Mouse (Mus musculus) limb, embryonic 14.5 days (tissue): ENCODE measurements around the gene Klhl26. TPM values are rescaled to one million over a fixed set of nuclear protein-coding genes. Genes with fewer than 3 reads are reported as not detected.

Source experiments
- ATAC-seq: fragments of 200-750 bp; cut with Nextera tagmentation; 2 replicates; pipeline ENCODE4 v1.8.0; 2017; ENCODE audit warnings: low read depth, moderate number of reproducible peaks, moderate TSS enrichment; ENCODE audit not compliant: low FRiP score
- DNase-seq: peaks from one replicate; pipeline ENCODE4 v3.0.0-alpha.2; 2015; ENCODE audit warnings: low spot score
- H3K27ac ChIP-seq: fragments of 300-500 bp; sonication (generic); replicated peaks from 2 replicates; pipeline ENCODE4 v1.5.1; 2014; ENCODE audit warnings: low read depth, mild to moderate bottlenecking, low read length, moderate library complexity, mixed read lengths
- H3K27me3 ChIP-seq: fragments of 300-500 bp; sonication (generic); 2 replicates; pipeline ENCODE4 v1.6.1; 2014; ENCODE audit warnings: low read length, mixed read lengths; ENCODE audit not compliant: control insufficient read depth, insufficient read depth
- H3K36me3 ChIP-seq: fragments of 300-500 bp; sonication (generic); 2 replicates; pipeline ENCODE4 v1.6.1; 2014; ENCODE audit warnings: mild to moderate bottlenecking, low read length, moderate library complexity, mixed read lengths; ENCODE audit not compliant: control insufficient read depth, insufficient read depth
- H3K4me1 ChIP-seq: fragments of 300-500 bp; sonication (generic); 2 replicates; pipeline ENCODE4 v1.6.1; 2014; ENCODE audit warnings: antibody characterized with exemption, low read length, mixed read lengths; ENCODE audit not compliant: control insufficient read depth, insufficient read depth
- H3K4me2 ChIP-seq: fragments of 300-500 bp; sonication (generic); replicated peaks from 2 replicates; pipeline ENCODE4 v1.6.1; 2014; ENCODE audit warnings: low read depth, mild to moderate bottlenecking, low read length, moderate library complexity; ENCODE audit not compliant: severe bottlenecking
- H3K4me3 ChIP-seq: fragments of 300-500 bp; sonication (generic); replicated peaks from 2 replicates; pipeline ENCODE4 v1.5.1; 2014; ENCODE audit warnings: low read length
- H3K9ac ChIP-seq: fragments of 300-500 bp; sonication (generic); 2 replicates; pipeline ENCODE4 v1.6.1; 2014; ENCODE audit warnings: mild to moderate bottlenecking, low read depth, low read length, moderate library complexity; ENCODE audit not compliant: severe bottlenecking
- H3K9me3 ChIP-seq: fragments of 300-500 bp; sonication (generic); 2 replicates; pipeline ENCODE4 v1.6.1; 2016; ENCODE audit warnings: low read length; ENCODE audit not compliant: control insufficient read depth
- POLR2A ChIP-seq: fragments of 200-500 bp; IDR thresholded peaks from 2 replicates; pipeline ENCODE4 v1.8.0; 2012; ENCODE audit warnings: inconsistent platforms, mild to moderate bottlenecking, moderate library complexity, borderline replicate concordance; ENCODE audit not compliant: insufficient read depth, insufficient read length; ENCODE audit errors: extremely low read depth
- WGBS: fragments of 180-500 bp; shearing (Covaris S2); extraction: QIAGEN DNeasy Blood & Tissue Kit; methylation state at CpG from one replicate; pipeline ENCODE4 v1.1.7; 2014; 5-methylcytosine and 5-hydroxymethylcytosine counted together
- polyA plus RNA-seq, 2 experiments: library from polyadenylated mRNA; depleted of rRNA in 1 of 2; stranded (reverse) in 1 of 2; unstranded in 1 of 2; fragments of >200 nt; fragmentation: Nextera tagmentation in 1 of 2; extraction: Ambion mirVana in 1 of 2; gene quantifications; 2 replicates each; pipeline versions ENCODE4 v1.2.1 to v1.2.3; 2012 to 2014

Klhl26 gene
- polyA plus RNA-seq, 2 experiments, result 24.2 to 48.7 TPM

DNA sequence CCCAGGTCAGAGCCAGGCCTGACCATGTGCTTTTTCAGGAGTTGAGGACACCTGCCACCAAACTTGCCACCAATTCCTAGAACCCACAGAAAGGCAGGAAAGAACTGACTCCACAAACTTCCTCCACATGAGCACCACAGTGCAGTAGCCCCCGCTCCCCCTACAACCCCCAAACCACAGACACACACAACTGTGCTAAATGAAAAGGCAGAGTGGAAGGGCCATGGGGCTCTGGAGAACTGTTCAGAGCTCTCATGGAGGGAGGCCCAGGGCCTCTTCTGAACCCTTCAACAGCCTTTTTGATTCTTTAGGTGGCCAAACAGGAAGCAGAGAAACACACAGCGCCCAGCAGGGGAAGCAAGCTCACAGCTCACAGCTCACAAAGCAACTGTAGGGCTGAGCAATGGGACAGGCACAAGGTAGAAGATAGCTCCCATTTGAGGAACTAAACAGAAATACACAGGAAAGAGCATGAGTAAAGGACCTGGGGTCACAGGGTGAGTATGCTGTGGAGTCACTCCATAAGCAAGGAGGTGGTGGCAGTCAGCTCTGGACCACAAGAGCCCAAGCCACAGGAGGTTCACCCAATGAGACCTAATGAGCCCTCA lies 50.4 kb downstream of the Klhl26 start:
- Histone ChIP-seq H3K4me1 (no peaks in the 10 kb centered on the region), H3K27ac (no peak overlapping the region), H3K4me3 (no peak overlapping the region), H3K4me2 (no peak overlapping the region), H3K27me3 (no peaks in the 10 kb centered on the region), H3K9me3 (no peaks in the 10 kb centered on the region), H3K9ac (no peak overlapping the region), H3K36me3 (no peaks in the 10 kb centered on the region)
- WGBS, result 79% methylated on average over 2 of the region's 2 CpGs
- no peak for TF ChIP-seq POLR2A
- no peak for ATAC-seq
- no peak for DNase-seq

DNA sequence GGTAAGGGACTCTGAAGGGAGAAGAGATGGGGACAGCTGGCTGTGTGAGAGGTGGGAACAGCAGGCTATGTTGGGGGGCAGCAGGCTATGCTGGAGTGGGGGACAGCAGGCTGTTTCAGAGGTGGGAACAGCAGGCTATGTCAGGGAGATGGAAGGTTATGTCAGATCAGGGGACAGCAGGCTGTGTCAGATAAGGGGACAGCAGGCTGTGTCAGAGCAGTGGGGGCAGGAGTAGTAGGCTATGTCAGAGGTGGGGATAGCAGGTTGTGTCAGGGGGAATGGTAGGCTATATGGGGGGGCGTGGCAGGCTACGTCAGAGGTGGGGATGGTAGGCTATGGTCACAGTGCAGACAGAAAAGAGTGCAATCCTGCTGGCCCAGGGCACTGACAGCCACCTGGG lies 54.0 kb downstream of the Klhl26 start:
- DNase-seq, result no peak
- H3K27me3 ChIP-seq, result no peaks in the 10 kb centered on the region
- peaks cover 22% of the 10 kb centered on the region for H3K4me1 ChIP-seq
- no peak for TF ChIP-seq POLR2A
- ATAC-seq, result no peak
- 88% methylated on average over 2 of the region's 2 CpGs for WGBS
- H3K9me3 ChIP-seq, result no peaks in the 10 kb centered on the region
- no peak overlapping the region for H3K4me3 ChIP-seq
- no peaks in the 10 kb centered on the region for H3K36me3 ChIP-seq
- no peak overlapping the region for H3K27ac ChIP-seq
- H3K4me2 ChIP-seq, result no peak overlapping the region
- H3K9ac ChIP-seq, result no peak overlapping the region

DNA sequence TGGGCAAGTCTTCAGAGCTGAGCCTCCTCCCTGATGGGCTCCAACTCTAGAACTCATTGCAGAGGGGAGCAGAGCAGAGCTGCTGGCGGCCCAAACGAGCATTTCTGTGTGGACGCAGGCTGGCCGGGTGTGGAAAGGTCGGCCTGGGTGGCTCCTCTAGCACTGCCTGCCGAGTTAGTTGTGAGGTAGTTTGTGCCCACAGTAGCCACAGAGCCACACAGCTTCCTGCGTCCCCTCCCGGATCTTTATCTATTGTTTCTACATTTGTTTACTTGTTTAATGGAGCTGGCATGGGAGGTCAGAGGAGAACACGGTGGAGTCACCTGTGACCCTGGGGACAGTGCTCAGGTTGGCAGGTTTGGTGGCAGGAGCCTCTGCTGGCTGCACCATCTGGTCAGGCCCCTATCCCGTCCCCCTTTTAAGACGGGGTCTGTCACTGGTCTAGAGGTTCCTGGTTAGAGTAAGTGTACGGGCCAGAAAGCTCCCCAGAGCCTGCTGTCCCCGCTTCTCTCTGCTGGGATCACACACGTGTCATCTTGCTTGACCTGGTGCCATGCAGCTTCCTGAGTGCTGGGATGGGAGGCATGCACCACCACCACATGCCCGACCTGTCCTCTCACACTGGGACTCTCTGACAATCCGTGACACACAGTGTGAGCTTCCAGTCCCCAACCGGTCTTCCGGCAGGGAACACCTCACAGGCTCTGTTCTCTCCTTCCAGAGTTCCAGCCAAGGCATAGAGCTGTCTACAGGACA lies 55.2 kb downstream of the Klhl26 start:
- ATAC-seq, result no peak

DNA sequence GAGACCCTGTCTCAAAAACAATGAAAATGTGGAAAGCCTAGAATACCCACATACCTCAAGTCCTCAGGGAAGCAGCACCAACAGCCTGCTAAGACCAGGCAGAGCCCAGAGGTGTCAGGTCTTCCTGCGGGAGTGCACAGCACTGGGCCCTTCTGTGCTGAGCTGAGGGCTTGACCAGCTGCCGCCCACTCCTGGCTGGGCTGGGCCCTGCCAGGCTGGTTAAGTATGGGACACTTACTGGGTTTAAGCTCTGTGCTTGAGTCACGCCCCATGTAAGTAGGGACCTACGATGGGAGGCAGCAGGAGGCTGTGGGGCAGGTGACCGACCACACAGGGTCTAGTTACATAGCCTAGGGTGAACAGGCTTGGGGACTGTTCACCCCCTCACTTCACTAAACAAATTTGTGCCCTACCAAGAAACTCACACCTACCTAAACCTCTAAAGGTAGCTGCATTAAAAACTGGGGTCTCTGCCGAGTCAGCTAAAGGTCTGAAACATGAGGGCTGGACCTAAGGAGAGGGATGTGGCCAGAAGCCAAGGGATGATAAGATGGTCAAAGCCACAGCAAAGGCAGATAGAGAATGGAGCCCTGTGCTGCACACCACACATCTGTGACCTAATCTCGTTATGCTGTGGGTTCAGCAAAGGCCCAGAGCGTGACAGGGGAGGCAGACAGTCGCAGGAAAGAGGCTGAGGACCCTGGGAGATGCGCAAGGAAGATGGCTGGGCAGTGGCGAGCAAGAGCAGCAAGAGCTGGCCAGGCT lies 56.7 kb downstream of the Klhl26 start:
- Histone ChIP-seq H3K27ac (no peak overlapping the region), H3K9ac (no peak overlapping the region), H3K27me3 (no peaks in the 10 kb centered on the region), H3K9me3 (no peaks in the 10 kb centered on the region), H3K4me2 (no peak overlapping the region), H3K36me3 (no peaks in the 10 kb centered on the region), H3K4me1 (peaks cover 40% of the 10 kb centered on the region), H3K4me3 (no peak overlapping the region)
- TF ChIP-seq POLR2A, result no peak
- no peak for ATAC-seq
- no peak for DNase-seq
- 76% methylated on average over 11 of the region's 11 CpGs for WGBS

More for the DNA sequence above, 55.2 kb downstream of the Klhl26 start:
- H3K4me3 ChIP-seq, result no peak overlapping the region
- H3K27ac ChIP-seq, result no peak overlapping the region
- H3K4me2 ChIP-seq, result no peak overlapping the region
- no peak overlapping the region for H3K9ac ChIP-seq
- peaks cover 33% of the 10 kb centered on the region for H3K4me1 ChIP-seq
- no peak for TF ChIP-seq POLR2A
- no peak for DNase-seq
- no peaks in the 10 kb centered on the region for H3K36me3 ChIP-seq
- no peaks in the 10 kb centered on the region for H3K9me3 ChIP-seq
- WGBS, result 77% methylated on average over 13 of the region's 18 CpGs
- no peaks in the 10 kb centered on the region for H3K27me3 ChIP-seq

DNA sequence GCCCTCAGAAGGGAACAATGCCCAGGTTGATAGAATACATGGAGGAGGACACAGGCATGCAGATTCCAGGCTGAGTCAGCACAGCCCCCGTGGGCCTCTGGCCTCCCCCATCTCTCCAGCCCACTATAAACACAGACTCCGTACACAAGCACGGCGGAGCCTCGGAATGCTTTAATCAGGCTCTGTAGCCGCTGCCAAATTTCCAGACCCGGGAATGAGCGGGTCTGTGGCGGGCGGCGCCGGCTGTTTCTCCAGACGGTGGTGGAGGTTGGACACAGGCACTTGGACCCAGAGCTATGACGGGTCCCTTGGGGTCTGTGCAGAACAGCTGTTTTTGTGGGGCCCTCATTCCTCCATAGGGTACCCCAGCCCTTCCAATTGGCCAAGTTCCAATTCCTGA lies 57.8 kb downstream of the Klhl26 start:
- WGBS, result 17% methylated on average over 14 of the region's 14 CpGs
- Histone ChIP-seq H3K27ac (0 out of 2 replicates have a peak overlapping the region, but pooled peaks have one; percentile 21), H3K4me1 (peaks cover 40% of the 10 kb centered on the region), H3K4me3 (no peak overlapping the region), H3K9me3 (no peaks in the 10 kb centered on the region), H3K27me3 (no peaks in the 10 kb centered on the region), H3K4me2 (no peak overlapping the region), H3K9ac (no peak overlapping the region), H3K36me3 (peaks cover under 1% of the 10 kb centered on the region; the same call in 1 of the 2 replicates)
- DNase-seq (peak; percentile 71), ATAC-seq (peak; percentile 53; the same call in 1 of the 2 replicates)
- no peak for TF ChIP-seq POLR2A
